Mouse (Mus musculus) E14TG2a.4 (cell line): ENCODE results near the gene Iqcf3.

Source experiments
- CTCF ChIP-seq: conservative IDR thresholded peaks from 2 replicates; pipeline ENCODE4 v1.5.1; 2014; ENCODE audit warnings: low read length
- NANOG ChIP-seq: IDR thresholded peaks from 2 replicates; pipeline ENCODE4 v1.6.1; 2014; ENCODE audit warnings: borderline replicate concordance, low read length, mixed read lengths
- POU5F1 ChIP-seq: IDR thresholded peaks from 2 replicates; pipeline ENCODE4 v1.6.1; 2014; ENCODE audit warnings: low read length, borderline replicate concordance

- TF ChIP-seq CTCF (no peak), POU5F1 (no peak), NANOG (no peak)
These were observed 47.9 kb downstream of the Iqcf3 start for GRCm38 (mm10) chr9:106513566-106513965.
